Mouse (Mus musculus): ENCODE data around the gene Pcbp4.

The Pcbp4 gene

DNA sequence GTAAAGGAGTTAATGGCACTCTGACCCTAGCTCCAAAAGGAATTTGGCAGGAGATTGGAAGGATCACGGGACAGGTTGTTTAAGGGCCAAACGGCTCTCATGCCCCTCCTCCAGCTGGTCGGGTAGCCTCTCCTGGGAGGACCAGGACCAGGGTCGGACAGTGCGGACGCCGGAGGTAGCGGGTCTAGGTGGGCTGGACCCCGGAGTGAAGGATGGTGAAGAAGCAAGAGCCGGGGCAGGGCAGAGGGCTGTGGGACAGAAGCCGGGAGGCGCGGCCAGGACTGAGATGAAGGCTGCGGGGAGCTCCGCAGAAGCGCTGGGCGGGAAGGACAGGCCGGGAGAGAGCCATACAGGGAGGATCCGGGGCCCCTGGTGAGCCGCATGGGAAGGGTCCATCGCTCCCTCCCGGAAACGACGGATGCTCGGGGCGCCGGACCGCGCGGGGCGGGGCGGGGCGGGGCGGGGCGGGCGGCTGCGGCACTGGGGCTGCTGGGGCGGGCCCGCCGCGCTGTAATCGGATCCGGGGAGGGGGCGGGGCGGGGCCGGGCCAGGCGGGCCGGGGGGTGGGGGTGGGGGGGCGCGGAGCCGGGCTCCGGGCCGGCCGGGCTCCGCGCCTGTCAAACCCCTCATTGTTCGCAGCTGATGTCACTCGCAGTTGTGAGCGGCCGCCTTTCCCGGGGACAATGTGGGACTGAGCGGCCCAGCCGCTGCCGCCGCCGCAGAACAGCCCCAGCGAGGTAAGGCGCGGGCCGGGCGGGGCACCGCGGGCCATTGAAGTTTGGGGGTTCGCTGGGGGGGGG is at the start of gene Pcbp4:
Gene Pcbp4 (plus strand): TSS at position 21 of the 800 bp plus-strand sequence.
- DNase-seq (ENCODE audit: low spot score in 2 of 2): peak in 1 of 2 experiments; percentile 74

DNA sequence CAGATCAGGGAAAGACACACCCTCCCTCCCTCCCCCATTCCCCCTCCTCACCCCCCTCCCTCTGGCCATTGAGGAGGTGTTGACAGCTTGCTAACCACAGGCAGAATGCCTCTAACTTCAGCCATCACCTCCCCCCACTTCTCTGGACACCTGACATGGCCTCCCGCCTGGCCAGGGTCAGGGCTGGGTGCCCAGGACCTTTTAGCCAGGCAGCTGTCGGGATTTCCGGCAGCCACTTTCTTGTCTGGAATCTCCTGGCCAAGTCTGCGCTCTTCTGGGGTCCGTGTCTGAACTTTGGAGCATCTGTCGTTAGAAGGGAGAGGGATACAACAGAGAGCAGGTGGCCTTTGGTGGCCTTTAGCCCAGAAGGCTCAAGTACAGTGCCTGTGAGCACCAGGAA is 47.8 kb upstream of the Pcbp4 start:
- DNase-seq (ENCODE audit: low spot score in 2 of 2): no peak

DNA sequence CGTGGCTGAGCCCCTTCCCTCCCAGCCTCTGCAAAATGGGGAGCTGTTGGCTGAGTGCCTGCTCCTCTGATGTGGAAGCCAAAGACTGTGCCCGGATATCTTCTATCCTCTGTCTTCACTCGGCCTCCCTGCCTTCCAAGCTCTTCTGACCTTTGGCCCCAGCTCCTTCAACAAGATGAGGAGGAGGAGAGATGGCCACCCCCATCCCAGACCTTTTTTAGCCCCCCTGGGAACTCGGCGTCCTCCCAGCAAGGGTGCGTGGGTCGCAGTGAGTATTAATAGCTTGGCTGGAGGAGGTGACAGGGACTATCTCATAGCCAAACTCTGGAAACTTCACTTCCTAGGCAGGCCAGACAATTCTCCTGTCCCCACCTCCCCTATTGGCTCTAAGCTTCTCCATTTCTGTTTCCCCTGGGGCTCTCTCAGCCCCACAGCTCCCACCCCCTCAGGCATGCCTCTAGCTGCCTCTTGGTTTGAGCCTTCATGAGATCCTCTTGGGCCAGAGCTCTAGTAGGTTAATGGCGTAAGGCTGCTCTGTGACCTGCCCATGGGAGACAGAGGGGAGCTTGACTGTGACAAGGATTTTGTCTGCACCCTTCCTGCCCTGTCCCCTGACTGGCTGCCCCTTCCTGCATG is 46.5 kb upstream of the Pcbp4 start:
- no peak for DNase-seq (ENCODE audit: low spot score in 2 of 2)

DNA sequence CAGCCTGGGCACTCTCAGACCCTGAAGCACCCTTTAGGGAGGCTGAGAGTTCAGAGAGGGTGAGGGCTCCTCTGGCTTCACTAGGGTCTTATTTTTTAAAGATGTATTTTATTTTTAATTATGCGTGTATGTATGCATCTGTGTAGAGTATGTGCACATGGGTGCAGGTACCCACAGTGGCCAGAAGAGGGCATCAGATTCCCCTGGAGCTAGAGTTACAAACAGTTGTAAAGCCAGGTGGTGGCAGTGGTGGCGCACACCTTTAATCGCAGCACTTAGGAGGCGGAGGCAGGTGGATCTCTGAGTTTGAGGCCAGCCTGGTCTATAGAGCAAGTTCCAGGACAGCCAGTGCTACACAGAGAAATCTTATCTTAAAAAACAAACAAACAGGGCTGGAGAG is 44.0 kb upstream of the Pcbp4 start:
- no peak for DNase-seq (ENCODE audit: low spot score in 2 of 2)

DNA sequence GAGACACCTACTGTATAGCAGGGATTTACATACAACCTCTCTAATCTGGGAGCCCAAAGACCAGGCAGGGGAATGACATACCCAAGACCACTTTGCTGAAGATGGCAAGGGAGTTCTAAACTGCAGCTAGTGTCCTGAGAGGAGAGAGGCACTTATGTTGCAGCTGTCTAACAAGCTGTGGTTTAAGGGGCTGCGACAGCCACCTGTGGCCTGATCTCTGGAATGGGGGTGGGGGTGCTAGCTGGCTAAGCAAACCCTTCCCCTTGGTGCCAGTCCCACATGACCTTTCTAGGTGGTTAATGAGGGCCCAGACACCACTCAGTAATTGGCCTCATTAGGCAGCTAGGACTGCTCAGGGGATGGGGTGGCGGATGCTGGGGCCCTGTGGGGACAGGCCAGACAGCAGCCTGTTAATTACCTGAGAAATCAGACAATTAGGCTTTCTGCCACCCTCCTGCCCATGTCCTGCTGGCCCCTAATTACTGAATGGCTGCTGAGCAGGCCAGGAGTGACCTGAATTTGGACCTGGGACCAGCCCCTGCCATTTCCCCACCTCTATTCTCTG is 42.9 kb upstream of the Pcbp4 start:
- no peak for DNase-seq (ENCODE audit: low spot score in 2 of 2)

DNA sequence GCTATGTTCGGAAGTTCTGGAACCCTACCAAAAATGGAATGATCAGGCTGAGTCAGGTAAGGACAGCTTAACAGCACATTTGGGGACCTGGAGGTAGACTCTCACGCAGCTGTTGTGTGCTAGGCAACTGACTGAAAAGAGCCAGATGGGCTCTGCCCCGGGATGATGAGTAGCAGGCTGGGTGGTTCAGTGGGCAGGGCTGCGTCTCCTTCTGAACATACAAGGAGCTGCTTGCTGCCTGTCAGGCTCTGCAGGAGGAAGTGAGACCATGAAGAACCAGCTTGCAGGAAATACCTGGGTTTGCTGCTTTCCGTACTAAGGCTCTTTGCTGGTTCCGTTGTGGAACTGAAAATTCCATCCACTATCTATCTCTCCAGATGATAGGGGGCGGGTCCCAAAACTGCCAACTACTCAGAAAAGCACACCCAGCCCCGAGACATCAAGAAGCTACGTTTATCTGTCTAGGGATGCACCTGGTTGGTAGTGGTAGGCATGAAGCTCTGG is 41.9 kb upstream of the Pcbp4 start:
- DNase-seq (ENCODE audit: low spot score in 2 of 2): peak in 1 of 2 experiments; percentile 74

DNA sequence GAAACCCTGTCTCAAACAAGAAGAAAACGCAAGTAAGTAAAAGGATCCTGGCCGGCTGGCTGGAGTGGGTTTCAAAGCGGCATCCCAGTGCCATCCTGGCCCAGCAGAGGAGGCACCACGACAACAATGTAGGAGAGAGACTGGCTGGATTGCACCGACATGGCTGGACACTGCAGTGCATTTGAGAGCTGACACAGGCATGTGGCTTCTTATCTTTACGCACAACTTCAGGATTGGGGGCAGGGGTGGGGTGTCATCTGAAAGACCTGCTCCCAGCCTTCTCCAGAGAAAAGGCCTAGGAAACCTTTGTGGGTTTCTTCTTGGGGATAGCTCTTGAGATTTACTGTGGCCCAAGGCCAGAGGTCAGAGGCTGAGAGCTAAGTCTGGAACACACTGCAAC is 41.4 kb upstream of the Pcbp4 start:
- no peak for DNase-seq (ENCODE audit: low spot score in 2 of 2)

DNA sequence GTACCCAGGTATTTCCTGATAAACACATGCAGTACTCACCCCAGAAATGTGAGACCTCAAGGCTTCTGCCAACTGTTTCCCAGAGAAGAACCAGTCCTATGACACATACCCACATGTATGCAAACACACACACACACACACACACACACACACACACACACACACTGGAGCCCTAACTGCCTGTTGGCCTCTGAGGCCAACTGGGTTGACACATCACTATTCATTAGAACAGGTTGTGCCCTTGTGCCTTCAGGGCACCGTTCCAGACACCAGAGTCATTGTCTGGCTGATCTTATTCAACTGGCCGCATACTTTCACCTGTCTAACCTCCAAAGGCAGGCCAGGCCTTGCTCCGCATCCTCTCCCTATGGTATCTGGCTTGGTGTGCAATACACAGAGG is 40.9 kb upstream of the Pcbp4 start:
- DNase-seq (ENCODE audit: low spot score in 2 of 2): no peak

DNA sequence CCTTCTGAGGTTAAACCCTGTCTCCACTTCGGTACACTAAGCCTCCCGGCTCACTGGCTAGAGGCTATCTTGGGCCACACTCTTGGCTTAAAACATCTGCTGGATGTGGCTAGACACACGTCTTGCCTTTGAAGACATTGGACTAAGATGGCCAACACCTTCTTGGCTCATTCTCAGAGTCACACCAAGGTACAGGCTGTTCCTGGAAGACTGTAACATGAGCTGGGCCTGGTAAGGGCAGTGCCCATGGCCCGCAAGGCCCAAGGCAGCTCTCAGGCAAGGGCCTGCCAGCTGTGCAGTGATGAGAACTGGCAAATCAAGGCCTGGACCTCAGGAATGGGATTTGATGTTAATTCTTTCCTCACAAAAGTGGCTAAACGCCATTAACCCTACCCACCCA is 39.5 kb upstream of the Pcbp4 start:
- DNase-seq (ENCODE audit: low spot score in 2 of 2): no peak

DNA sequence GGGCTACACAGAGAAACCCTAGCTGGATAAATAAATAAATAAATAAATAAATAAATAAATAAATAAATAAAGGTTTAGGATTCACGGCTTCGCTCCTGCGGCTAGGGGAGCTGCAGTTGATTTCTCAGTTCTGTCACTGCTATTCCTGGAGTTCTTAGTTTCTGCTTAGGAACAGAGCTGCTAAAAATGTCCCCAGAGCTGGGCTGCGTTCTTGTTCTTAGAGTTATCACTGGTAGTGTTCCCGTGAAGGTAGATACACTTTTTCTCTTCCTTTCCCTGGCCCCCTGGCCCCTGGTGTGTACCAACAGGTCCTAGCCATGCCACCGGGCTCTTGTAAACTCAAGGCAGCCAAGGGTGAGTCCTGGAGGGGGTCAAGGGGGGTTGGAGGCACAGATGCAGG is 36.3 kb upstream of the Pcbp4 start:
- DNase-seq (ENCODE audit: low spot score in 2 of 2): peak in 1 of 2 experiments; percentile 75

DNA sequence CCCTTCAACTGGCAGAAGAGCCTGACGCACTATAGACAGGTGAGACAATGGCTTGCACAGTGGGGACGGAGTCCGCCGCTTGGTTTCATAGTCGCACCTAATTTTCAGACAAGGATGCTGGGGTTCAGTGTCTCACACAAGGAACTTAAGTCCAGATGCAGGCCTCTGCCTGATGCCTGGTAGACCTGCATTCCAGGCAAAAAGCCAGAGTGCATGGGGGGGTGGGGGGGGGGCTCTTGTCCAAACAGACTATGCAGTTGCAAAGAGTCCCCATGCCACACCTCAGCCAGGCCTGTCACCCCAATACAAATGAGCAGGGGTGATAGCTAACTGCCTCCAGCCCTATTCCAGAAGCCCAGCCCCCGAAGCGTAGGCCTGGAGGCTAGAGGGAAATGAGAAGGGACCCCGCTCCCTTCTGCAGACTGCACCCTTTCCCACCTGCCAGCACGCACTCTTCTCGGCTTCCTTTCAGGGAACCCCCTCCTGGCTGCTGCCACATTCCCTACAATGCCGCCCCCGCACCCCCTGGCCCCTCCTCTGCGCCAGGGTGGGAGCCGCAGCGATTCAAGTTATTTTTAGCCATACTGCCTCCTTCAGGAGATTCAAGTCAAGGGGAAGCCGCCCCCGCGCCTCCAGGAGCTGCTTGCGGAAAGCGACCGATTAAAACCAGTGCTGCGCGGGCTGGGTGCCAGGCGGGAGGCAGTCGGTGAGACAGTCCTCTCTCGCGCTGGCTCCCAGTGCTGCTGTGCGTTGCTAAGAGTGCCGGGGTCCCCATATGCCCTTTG is 35.1 kb upstream of the Pcbp4 start:
- DNase-seq (ENCODE audit: low spot score in 2 of 2): peak; percentile 98 to 99

DNA sequence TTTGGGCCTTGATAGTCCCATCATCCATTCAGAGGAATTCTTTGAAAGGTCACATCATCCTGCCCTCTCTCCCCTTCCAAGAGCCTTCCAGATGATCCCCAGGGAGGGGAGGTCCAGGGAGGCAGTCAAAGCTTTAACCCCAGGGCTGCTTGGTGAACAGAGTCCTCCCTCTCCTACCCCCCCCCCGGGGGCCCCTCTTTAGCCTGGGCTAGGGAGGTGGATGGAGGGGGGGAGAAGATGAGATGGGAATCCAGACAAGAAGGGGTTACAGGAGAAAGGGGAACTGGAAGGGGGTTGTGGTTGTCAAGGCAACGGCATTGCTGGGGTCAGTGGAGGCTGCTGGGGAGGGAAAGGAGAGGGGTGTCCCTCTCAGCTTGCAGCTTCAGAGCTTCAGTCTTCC is 32.5 kb upstream of the Pcbp4 start:
- DNase-seq (ENCODE audit: low spot score in 2 of 2): no peak

DNA sequence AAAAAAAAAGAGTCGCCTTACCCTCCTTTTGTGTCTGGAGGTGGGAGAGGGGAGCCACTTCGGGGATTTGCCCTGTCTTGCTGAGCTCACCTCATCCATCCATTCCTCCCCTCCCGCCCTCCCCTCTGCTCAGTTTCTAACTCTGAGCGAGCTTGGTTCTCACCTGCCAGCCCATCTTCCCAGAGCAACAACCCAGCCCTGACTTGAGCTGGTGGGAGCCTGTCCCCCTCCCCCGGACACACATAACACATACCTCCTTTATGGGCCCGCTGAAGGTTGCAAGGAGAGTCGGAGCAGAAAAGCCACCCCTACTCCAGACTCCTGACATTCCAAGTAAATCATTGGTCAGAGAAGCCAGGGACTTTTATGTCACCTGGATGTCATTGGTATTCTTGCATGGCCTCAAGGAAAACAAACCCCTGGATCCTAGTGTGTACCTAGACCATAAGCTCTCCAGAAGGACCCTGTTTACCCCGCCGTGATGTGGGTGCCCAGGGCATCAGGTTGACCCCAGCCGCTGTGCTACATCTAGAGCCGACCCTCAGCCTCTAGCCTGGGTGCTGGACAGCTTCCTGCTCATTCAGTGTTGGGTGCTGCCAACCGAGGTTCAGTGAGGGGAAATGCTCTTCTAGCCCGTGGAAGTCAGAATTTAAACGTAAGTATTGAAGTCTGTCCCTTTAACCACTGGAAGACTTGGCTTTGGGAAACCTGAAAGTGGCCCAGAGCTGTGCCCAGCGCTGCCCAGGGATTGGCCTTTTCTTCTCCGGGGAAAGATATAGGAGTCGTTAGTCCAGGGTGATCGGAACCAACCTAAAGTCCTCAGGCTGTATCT is 31.8 kb upstream of the Pcbp4 start:
- no peak for DNase-seq (ENCODE audit: low spot score in 2 of 2)

DNA sequence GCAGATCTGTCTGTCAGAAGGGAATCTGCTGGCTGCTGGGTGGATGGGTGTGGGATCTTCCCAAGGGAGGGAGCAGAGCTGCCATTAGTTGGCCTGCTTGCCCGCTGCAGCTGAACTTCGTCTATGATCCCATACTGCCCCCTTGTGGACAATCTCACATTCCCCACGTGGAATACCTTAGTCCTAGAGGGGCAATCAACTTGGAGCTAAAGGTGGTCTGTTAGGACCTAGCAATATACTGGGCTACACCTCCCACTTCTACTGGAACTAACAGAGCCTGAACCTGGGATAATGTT is 31.3 kb upstream of the Pcbp4 start:
- DNase-seq (ENCODE audit: low spot score in 2 of 2): peak; percentile 92 to 93

DNA sequence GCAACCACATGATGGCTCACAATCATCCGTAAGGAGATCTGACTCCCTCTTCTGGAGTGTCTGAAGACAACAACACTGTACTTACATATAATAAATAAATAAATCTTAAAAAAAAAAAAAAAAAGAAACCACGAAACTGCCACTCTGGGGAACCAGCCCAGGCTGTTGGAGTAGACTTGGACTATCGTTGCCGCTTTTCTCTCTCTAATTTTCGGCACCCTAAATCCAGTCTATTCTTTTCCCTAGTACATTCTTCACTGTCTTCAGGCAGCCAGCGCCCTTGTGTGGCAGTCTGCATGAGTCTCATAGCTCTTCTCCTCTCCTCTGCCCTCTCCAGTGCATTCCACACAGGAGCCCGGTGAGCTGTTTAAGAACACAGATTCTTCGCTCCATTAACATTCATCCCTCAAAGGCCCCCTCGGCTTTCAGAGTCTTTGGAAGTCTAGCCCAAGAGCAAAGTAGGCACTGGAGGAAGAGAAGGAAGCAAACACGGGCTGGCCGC is 24.3 kb upstream of the Pcbp4 start:
- DNase-seq (ENCODE audit: low spot score in 2 of 2): no peak

DNA sequence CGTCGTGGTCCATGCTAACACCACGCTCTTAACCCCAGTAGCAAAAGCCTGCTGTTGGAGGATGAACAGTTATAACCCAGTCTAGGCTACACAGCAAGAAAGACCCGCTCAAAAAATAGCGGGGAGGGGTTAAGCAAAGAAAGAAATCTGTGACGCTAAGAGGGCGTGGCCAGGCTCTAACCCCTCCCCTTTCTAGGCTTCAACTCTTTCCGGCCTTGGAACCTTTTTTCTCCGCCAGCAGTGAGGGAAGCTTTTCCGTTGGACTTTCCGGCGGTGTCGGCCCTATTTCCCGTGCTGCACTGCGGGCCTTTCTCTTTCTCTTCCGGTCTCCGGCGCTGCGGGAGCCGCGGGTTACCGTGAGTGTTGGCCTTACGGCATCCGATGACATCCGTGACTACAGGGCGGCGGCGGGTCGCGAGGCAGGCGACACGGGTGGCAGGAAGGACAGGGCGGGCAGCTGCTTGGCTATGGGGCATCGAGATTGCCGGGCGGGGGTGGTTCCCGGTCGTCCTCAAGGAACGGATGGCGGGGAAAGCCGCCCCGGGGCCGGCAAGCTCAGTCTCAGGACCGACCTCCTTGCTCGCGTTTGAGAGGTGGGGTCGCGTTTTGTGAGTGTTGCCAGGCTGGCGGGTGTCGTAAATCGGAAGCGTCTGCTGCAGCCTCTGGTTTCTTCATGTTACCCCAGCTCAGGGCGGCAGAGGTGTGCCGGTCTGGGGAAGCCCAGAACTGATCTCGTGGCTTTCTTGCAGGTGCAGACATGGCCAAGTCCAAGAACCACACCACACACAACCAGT is 23.7 kb upstream of the Pcbp4 start, which contains the start of gene Rpl29:
Gene Rpl29 (plus strand): TSS at position 234 of the 794 bp plus-strand sequence.
- DNase-seq (ENCODE audit: low spot score in 2 of 2): peak; percentile 96

DNA sequence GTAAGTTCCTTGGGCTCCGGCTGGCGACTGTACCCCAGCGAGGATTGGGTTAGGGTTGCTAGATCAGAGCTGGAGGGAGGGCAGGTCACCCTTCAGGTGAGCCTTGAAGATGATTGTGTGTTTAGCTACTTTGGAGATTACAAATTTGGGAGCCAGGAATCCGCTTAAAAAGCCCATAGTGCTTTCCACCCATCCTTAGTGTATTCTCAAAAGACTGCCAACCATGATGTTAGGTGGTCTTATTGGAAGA is 23.2 kb upstream of the Pcbp4 start:
- DNase-seq (ENCODE audit: low spot score in 2 of 2): no peak

DNA sequence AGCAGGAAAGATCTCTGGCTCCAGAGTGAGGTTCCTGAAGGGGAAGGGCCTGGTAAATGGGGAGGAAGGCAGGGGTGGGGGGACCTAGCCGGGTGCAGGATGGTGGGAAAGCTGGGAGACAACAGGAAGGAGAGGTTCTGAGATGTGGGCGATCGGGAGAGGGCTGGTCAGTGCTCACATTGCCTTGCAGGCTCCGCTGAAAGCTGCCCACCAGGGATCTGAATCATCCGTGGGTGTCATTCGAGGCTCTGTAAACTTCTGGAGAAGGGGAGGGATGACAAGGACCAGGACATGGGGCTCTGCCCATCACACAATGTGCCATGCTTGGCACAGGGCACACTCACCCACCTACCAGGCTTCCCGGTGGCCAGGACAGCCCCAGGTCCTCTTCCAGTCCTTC is 19.7 kb upstream of the Pcbp4 start:
- peak in 1 of 2 experiments; percentile 32 for DNase-seq (ENCODE audit: low spot score in 2 of 2)

DNA sequence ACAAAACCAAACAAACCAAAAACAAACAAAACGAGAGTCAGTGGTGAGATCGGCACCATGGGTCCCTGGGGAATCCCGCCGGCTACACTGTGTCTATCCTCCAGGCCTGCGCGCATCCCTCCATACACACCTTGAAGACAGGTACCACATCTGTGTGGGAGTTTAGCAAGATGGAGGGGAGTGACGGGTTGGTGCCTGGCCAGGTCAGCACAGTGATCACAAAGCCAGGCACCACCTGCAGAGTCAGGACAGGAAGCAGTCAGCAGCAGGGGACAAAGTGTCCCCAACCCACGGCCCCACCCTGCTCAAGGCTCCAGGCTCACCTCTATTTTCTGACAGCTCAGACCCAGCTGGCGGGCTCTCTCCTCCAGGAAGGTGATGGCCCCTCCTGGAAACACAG is 16.5 kb upstream of the Pcbp4 start:
- peak in 1 of 2 experiments; percentile 23 for DNase-seq (ENCODE audit: low spot score in 2 of 2)

DNA sequence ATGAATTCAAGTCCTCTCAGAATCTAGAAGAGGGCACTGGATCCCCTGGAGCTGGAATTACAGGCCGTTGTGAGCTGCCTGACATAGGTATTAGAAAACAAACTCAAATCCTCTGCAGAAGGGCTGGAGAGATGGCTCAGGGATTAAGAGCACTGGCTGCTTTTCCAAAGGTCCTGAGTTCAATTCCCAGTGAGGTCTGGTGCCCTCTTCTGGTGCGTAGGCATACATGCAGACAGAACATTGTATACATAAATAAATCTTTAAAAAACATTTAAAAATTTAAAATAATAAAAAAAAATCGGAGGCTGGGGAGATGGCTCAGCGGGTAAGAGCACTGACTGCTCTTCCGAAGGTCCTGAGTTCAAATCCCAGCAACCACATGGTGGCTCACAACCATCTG is 10.4 kb upstream of the Pcbp4 start:
- DNase-seq (ENCODE audit: low spot score in 2 of 2): no peak

DNA sequence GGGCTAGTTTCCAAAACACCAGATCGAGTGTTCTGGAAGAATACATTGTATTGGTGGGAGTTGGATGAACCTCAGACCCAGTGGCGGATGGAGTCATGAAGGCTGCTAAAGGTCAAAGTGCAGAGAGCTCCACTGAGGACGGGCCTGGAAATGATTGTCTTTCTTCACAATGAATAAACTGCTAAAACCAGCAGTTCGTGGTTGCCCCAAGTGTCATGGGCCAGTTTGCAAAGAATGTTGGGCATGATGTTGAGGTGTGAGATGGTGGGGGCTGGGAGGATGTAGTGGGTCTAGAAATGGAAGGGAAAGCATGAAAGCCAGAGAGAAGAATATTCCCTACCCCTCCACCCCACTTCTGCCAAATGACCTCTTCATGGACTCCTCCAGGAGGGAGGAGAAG is 8.3 kb upstream of the Pcbp4 start:
- no peak for DNase-seq (ENCODE audit: low spot score in 2 of 2)

Data from right cerebral cortex, postnatal 10 days (tissue).